Mouse (Mus musculus) kidney, embryonic 16.5 days (tissue): ENCODE measurements at regions not wholly inside any gene's neighbourhood (a gene's known extent, or its start where the extent isn't known, plus 50 kb on each side); places are given as distances from the start of the nearest gene placed in this dataset.

Experiments used
- ATAC-seq: fragments of 200-750 bp; cut with Nextera tagmentation; 2 replicates; pipeline ENCODE4 v1.8.0; 2017; ENCODE audit warnings: moderate TSS enrichment; ENCODE audit not compliant: low FRiP score, low TSS enrichment
- H3K27ac ChIP-seq: fragments of 300-500 bp; sonication (generic); 2 replicates; pipeline ENCODE4 v1.5.1; 2014; ENCODE audit warnings: low read length
- H3K27me3 ChIP-seq: fragments of 300-500 bp; sonication (generic); 2 replicates; pipeline ENCODE4 v1.6.1; 2014; ENCODE audit warnings: low read length, control low read depth, mixed read lengths; ENCODE audit not compliant: insufficient read depth
- H3K36me3 ChIP-seq: fragments of 300-500 bp; sonication (generic); 2 replicates; pipeline ENCODE4 v1.6.1; 2014; ENCODE audit warnings: low read length, control low read depth, mixed read lengths; ENCODE audit not compliant: insufficient read depth
- H3K4me1 ChIP-seq: fragments of 300-500 bp; sonication (generic); 2 replicates; pipeline ENCODE4 v1.6.1; 2014; ENCODE audit warnings: low read length, control low read depth, mixed read lengths; ENCODE audit not compliant: insufficient read depth
- H3K4me2 ChIP-seq: fragments of 300-500 bp; sonication (generic); replicated peaks from 2 replicates; pipeline ENCODE4 v1.6.1; 2014; ENCODE audit warnings: low read depth, low read length
- H3K4me3 ChIP-seq: fragments of 300-500 bp; sonication (generic); 2 replicates; pipeline ENCODE4 v1.5.1; 2014; ENCODE audit warnings: mild to moderate bottlenecking, low read length
- H3K9ac ChIP-seq: fragments of 300-500 bp; sonication (generic); replicated peaks from 2 replicates; pipeline ENCODE4 v1.6.1; 2014; ENCODE audit warnings: low read length
- H3K9me3 ChIP-seq: fragments of 300-500 bp; sonication (generic); 2 replicates; pipeline ENCODE4 v1.6.1; 2016; ENCODE audit warnings: low read length, control low read depth
- WGBS: fragments of 180-500 bp; shearing (Covaris S2); extraction: QIAGEN DNeasy Blood & Tissue Kit; methylation state at CpG from one replicate; pipeline ENCODE4 v1.1.7; 2014; 5-methylcytosine and 5-hydroxymethylcytosine counted together

GRCm38 (mm10) chr5:64459807-64460206 lies 303.7 kb downstream of the Tbc1d1 start:
- H3K4me2 ChIP-seq = no peak overlapping the region
- no peak overlapping the region for H3K9ac ChIP-seq
- no peaks in the 10 kb centered on the region for H3K9me3 ChIP-seq
- H3K4me3 ChIP-seq = no peak overlapping the region
- 83% methylated on average over 5 of the region's 5 CpGs for WGBS
- ATAC-seq = no peak
- H3K27me3 ChIP-seq = no peaks in the 10 kb centered on the region
- H3K36me3 ChIP-seq = no peaks in the 10 kb centered on the region
- no peak overlapping the region for H3K27ac ChIP-seq
- no peaks in the 10 kb centered on the region for H3K4me1 ChIP-seq

- H3K4me3 ChIP-seq = no peak overlapping the region
- 73% methylated on average over 1 of the region's 1 CpGs for WGBS
- no peak for ATAC-seq
Measured at GRCm38 (mm10) chr5:64460891-64461290, 304.8 kb downstream of the Tbc1d1 start.

GRCm38 (mm10) chr5:64461592-64461991 lies 305.5 kb downstream of the Tbc1d1 start:
- Histone ChIP-seq H3K4me3 (no peak overlapping the region), H3K4me1 (no peaks in the 10 kb centered on the region), H3K9me3 (no peaks in the 10 kb centered on the region), H3K27ac (no peak overlapping the region), H3K9ac (no peak overlapping the region), H3K27me3 (no peaks in the 10 kb centered on the region), H3K36me3 (no peaks in the 10 kb centered on the region), H3K4me2 (no peak overlapping the region)
- 89% methylated on average over 4 of the region's 4 CpGs for WGBS
- ATAC-seq = no peak

More at GRCm38 (mm10) chr5:64460891-64461290, 304.8 kb downstream of the Tbc1d1 start:
- no peaks in the 10 kb centered on the region for H3K9me3 ChIP-seq
- no peaks in the 10 kb centered on the region for H3K36me3 ChIP-seq
- no peak overlapping the region for H3K9ac ChIP-seq
- H3K27ac ChIP-seq = no peak overlapping the region
- H3K27me3 ChIP-seq = no peaks in the 10 kb centered on the region
- H3K4me2 ChIP-seq = no peak overlapping the region
- no peaks in the 10 kb centered on the region for H3K4me1 ChIP-seq

- Histone ChIP-seq H3K27ac (no peak overlapping the region), H3K9ac (no peak overlapping the region), H3K9me3 (no peaks in the 10 kb centered on the region), H3K4me2 (no peak overlapping the region), H3K4me3 (no peak overlapping the region), H3K36me3 (no peaks in the 10 kb centered on the region), H3K4me1 (no peaks in the 10 kb centered on the region), H3K27me3 (no peaks in the 10 kb centered on the region)
- no peak for ATAC-seq
- WGBS = 60% methylated on average over 3 of the region's 3 CpGs
Measured at GRCm38 (mm10) chr5:64462411-64462810, 306.3 kb downstream of the Tbc1d1 start.

GRCm38 (mm10) chr5:64463570-64463969 lies 307.5 kb downstream of the Tbc1d1 start:
- no peak overlapping the region for H3K4me3 ChIP-seq
- 73% methylated on average over 5 of the region's 5 CpGs for WGBS
- no peak for ATAC-seq

GRCm38 (mm10) chr5:64466320-64466719 lies 310.2 kb downstream of the Tbc1d1 start:
- Histone ChIP-seq H3K36me3 (no peaks in the 10 kb centered on the region), H3K9me3 (no peaks in the 10 kb centered on the region), H3K9ac (no peak overlapping the region), H3K27ac (no peak overlapping the region), H3K4me3 (no peak overlapping the region), H3K27me3 (no peaks in the 10 kb centered on the region), H3K4me2 (no peak overlapping the region), H3K4me1 (no peaks in the 10 kb centered on the region)
- WGBS = 85% methylated on average over 3 of the region's 3 CpGs
- no peak for ATAC-seq

More at GRCm38 (mm10) chr5:64463570-64463969, 307.5 kb downstream of the Tbc1d1 start:
- H3K27me3 ChIP-seq = no peaks in the 10 kb centered on the region
- no peaks in the 10 kb centered on the region for H3K36me3 ChIP-seq
- no peaks in the 10 kb centered on the region for H3K9me3 ChIP-seq
- no peaks in the 10 kb centered on the region for H3K4me1 ChIP-seq
- no peak overlapping the region for H3K9ac ChIP-seq
- no peak overlapping the region for H3K4me2 ChIP-seq
- no peak overlapping the region for H3K27ac ChIP-seq

GRCm38 (mm10) chr5:64467856-64468255 lies 311.8 kb downstream of the Tbc1d1 start:
- Histone ChIP-seq H3K4me2 (no peak overlapping the region), H3K27me3 (no peaks in the 10 kb centered on the region), H3K4me3 (no peak overlapping the region), H3K4me1 (no peaks in the 10 kb centered on the region), H3K9ac (no peak overlapping the region), H3K27ac (no peak overlapping the region), H3K36me3 (no peaks in the 10 kb centered on the region), H3K9me3 (no peaks in the 10 kb centered on the region)
- ATAC-seq = no peak
- WGBS = 87% methylated on average over 3 of the region's 3 CpGs

GRCm38 (mm10) chr5:64468307-64468706 lies 312.2 kb downstream of the Tbc1d1 start:
- H3K9me3 ChIP-seq = no peaks in the 10 kb centered on the region
- H3K4me1 ChIP-seq = no peaks in the 10 kb centered on the region
- H3K4me2 ChIP-seq = no peak overlapping the region
- no peak overlapping the region for H3K27ac ChIP-seq
- no peak overlapping the region for H3K9ac ChIP-seq
- no peaks in the 10 kb centered on the region for H3K36me3 ChIP-seq
- ATAC-seq = no peak
- no peak overlapping the region for H3K4me3 ChIP-seq
- WGBS = 80% methylated on average over 7 of the region's 7 CpGs
- H3K27me3 ChIP-seq = no peaks in the 10 kb centered on the region

- H3K36me3 ChIP-seq = no peaks in the 10 kb centered on the region
- WGBS = 78% methylated on average over 3 of the region's 3 CpGs
- H3K4me2 ChIP-seq = no peak overlapping the region
- H3K9me3 ChIP-seq = no peaks in the 10 kb centered on the region
- no peak overlapping the region for H3K4me3 ChIP-seq
- no peak overlapping the region for H3K9ac ChIP-seq
- no peak overlapping the region for H3K27ac ChIP-seq
- H3K27me3 ChIP-seq = no peaks in the 10 kb centered on the region
- no peak for ATAC-seq
- H3K4me1 ChIP-seq = no peaks in the 10 kb centered on the region
Measured at GRCm38 (mm10) chr5:64472008-64472407, 315.9 kb downstream of the Tbc1d1 start.

GRCm38 (mm10) chr5:64472415-64472814 lies 316.3 kb downstream of the Tbc1d1 start:
- Histone ChIP-seq H3K9ac (no peak overlapping the region), H3K36me3 (no peaks in the 10 kb centered on the region), H3K4me2 (no peak overlapping the region), H3K27ac (no peak overlapping the region), H3K27me3 (no peaks in the 10 kb centered on the region), H3K4me1 (no peaks in the 10 kb centered on the region), H3K9me3 (no peaks in the 10 kb centered on the region), H3K4me3 (no peak overlapping the region)
- WGBS = 56% methylated on average over 10 of the region's 10 CpGs
- ATAC-seq = no peak
